Mouse (Mus musculus): ENCODE data around the gene Cyp2b13.
"Not testable (repeated sequence)": the region's sequence is repeated elsewhere in the genome, so short reads cannot be mapped to it uniquely, and the experiment has no call there.

Cyp2b13 gene

GRCm38 (mm10) chr7:26061197-26061596, at the start of gene Cyp2b13:
Gene Cyp2b13 (plus strand): TSS chr7:26061497.
- not testable (repeated sequence) for DNase-seq (ENCODE audit: low spot score)

GRCm38 (mm10) chr7:26019814-26020332, 41.4 kb upstream of the Cyp2b13 start:
- DNase-seq (ENCODE audit: low spot score), result not testable (repeated sequence)

- not testable (repeated sequence) for DNase-seq (ENCODE audit: low spot score)
Observed at GRCm38 (mm10) chr7:26054885-26055630, 6.2 kb upstream of the Cyp2b13 start.

- DNase-seq (ENCODE audit: low spot score), result not testable (repeated sequence)
Observed at GRCm38 (mm10) chr7:26071677-26072076, 10.4 kb downstream of the Cyp2b13 start.

DNA sequence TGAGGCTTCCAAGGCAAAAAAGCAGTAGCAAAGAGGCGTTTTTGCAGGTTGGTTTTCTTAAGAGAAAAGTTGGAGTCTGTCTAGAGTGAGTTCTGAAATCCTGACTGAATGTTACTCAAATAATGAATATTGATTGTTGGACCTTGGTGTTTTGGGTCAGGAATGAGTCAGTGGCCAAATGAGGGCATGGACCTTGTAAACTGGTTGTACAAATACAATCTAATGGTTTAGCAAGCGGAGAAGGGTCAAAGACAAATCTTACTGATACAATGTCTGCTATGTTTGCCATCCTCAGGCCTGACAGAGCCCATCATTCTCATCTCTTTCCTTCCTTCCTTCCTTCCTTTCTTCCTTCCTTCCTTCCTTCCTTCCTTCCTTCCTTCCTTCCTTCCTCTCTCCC, 21.3 kb downstream of the Cyp2b13 start:
- no peak for DNase-seq (ENCODE audit: low spot score)

GRCm38 (mm10) chr7:26087391-26087790, 26.1 kb downstream of the Cyp2b13 start:
- DNase-seq (ENCODE audit: low spot score), result no peak

DNA sequence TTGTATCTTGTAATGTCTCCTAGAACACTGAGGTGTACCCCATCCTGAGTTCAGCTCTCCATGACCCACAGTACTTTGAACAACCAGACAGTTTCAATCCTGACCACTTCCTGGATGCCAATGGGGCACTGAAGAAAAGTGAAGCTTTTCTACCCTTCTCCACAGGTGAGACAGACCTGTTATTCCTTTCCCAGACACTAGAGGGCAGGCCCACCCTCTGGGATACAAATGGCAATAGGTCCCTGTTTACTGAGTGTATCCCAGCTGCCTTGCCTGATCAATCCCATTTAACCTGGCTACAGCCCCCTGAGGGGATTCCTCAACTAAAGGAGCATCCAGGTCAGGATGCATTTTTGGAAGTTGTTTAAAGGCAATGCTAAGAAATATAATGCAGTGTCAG, 27.3 kb downstream of the Cyp2b13 start:
- not testable (repeated sequence) for DNase-seq (ENCODE audit: low spot score)

GRCm38 (mm10) chr7:26139623-26140022, 78.3 kb downstream of the Cyp2b13 start:
- not testable (repeated sequence) for DNase-seq (ENCODE audit: low spot score)

DNA sequence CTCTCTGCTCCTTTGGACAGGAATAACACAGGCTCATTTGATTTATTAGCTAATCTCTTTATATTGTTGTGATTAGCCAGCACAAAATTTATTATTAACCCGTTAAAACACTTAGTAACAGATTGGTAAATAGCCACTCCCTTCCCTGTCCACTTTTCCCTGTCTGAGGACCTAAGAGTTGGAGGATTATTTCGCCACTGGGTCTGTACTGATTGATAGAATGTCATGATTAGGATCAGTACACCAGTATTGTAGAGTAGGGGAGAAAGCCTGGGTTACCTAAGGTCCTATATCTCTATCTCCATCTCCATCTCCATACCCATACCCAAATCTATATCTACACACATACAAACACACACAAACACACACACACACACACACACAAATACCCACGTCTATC, 82.4 kb downstream of the Cyp2b13 start:
- DNase-seq (ENCODE audit: low spot score), result not testable (repeated sequence)
